Mouse (Mus musculus): Measurements from ENCODE around the gene Adamtsl4.
"Not testable (repeated sequence)": the region's sequence is repeated elsewhere in the genome, so short reads cannot be mapped to it uniquely, and the experiment has no call there.

Adamtsl4 gene

DNA sequence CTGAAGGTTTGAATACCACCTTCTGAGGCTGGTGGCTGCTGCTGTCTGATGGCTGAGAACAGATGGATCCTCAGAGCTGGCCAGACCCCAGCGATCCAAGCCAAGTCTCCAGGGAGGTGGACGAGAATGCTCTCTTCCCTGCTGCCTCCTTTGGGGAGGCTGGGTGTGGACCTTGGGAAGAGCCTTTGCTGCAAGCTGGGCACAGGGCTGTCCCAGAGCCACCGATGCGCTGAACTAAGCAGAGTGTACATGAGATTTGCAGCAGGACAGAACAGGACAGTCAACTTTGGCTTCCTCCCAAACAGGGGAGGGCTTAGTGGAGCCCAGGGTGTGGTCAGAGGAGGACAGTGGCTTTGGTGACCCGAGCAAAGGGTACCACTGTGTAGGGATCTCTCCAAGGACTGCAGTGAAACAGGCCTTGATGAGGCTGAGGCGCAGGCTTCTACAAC is 12.5 kb upstream of the Adamtsl4 start:
- no peak for DNase-seq (ENCODE audit: low spot score)

DNA sequence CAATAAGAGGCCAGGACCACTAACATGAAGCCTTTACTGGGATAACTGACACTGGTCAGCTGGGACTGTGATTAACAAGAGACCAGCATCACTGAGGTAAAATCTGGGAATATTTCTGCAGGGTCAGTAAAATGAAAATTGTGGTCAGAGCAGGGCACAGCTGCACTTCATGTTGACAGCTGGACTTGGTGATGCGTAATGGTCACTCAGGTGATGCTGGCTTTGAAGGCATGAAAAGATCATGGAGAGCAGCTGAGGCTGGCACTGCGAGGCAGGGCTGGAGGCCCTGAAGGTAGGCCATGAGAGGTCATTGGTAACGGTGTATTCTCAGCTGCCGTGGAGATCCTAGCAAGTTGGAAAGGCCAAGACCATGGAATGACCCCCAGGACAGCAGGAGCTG is 10.6 kb upstream of the Adamtsl4 start:
- no peak for DNase-seq (ENCODE audit: low spot score)

DNA sequence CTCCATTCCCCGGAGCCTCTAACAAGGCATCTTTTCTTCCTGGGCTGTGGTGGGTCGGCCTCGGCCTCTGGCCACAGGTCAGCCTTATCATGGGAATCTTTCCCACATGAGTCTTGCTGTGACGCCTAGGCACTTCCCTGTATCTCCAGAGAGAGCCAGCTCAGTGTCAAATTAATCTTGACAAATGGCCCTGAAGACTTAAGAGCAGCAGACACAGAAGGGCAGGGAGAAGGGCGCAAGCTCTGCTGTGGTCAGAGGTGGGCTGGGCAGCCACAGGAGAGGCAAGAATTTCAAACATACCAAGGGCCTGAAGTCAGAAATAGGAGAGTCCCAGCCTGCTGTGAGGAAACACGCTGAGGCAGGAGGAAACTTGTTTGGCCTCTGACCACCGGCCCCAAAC is 8.6 kb upstream of the Adamtsl4 start:
- peak; percentile 78 for DNase-seq (ENCODE audit: low spot score)

DNA sequence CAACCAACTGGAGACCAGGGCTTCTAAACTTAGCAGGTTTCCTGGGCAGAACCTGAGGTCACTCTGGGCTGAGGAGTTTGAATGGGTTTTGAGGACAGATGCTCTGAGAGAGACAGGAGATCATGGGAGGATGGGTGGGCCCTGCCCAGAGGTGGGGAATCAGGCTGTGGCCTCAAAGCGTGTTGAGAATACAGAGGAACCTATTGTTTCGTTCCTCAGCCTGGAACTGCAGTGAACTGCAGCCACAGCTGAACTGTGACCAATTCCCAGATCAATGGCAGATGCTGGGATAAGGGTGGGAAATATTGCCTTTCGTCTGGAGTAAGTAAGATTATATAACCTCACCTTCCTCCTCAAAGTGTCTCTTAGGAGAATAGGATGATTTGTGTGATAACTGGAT is 8.1 kb upstream of the Adamtsl4 start:
- DNase-seq (ENCODE audit: low spot score), result peak; percentile 60

DNA sequence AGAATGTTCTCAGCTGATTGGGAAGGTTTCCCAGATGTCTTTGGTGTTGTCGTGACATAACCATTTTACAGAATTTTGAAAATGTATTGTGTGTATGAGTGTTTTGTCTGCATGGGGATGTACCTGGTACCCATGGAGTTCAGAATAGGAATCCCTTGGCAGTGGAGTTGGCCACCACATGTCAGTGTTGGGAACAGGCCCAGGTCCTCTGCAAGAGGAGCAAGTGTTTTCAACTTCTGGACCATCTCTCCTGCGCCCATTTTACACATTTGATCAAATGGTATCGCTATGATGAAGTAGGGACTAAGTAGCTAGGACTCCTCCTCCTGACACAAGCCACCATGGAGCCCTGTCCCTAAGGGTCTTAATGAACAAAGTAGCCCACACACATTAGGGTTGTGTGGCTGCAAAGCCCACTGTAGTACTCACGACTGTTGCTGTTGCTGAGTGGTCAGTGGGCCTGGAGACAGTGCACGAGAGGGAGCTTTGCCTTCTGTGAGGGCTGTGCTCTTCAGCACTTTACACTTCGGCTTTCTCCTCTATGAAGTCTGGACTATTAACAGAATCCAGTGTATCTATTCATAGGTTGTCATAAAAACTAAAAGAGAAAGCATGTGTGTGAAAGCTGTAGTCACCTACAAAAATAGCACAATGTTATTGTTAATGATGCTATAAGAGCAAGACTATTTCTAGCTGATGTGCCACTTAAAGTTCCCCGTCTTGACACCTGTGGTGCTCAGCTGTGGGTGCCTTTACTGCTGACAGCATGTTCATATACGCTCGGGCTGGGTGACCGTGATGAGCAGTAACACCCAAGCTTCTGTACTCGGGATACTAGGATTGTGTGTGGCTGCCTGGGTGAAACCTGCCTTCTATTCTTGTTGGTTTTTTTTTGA is 7.3 kb upstream of the Adamtsl4 start:
- no peak for DNase-seq (ENCODE audit: low spot score)

DNA sequence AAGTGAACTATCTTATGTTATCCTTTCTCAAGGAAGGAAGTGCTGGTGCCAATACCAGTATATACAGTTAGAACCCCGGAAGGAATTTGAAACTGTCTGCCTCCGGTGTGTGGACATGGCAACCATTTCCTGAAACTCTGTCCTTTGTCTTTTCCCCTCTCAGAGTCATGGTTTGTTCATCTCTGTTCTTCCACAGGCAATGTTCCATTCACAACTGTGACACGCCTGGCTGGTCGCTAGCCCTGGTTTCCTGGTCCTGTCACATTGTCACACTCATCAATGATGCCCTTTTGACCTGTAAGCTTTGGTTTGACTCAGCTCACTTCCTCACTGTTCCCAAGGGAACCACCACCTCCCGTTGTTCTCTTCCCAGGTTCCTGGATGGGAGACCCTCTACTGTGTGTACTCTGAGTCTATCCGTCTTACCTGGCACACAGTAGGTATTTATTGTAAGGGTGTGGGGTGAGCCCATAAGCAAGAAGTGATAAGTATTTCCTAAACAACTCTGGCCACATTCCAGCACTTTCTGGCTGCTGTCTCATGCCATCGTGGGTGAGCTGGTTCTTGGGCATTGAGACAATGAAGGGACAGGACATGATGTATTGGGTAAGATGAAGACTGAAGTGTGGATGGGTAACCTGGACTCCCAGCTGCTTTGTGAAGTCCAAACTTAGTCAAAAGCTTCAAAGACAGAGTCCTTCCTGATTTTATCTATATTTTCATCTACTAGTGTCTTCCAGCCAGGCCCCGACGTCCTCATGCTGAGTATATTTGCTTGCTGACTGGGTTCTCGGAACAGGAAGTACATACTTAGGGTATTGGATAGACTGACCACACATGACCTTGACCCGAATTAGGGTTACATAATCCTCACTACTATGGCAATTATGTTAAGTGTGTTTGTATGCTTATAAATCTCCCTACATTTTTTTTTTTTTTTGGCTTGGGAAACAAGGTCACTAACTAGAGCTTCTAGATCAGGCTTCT is 6.4 kb upstream of the Adamtsl4 start:
- peak; percentile 75 for DNase-seq (ENCODE audit: low spot score)

DNA sequence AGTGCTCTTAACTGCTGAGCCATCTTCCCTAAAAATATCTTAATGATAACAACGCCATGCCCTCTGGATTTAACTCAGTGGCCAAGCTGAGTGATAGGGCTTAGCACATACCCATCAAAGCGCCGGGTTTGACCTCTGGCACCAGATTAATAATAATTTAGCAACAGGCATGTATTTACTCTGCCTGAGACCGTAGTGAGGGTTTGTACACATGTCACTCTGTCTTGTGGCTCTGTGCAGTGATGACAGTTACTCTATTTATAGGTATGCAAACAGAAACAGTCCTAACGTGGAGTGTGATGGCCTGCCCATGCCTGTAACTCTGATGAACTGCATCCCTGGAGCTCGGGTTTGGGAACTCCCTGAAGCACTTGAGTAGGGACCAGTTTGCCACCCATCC is 5.0 kb upstream of the Adamtsl4 start:
- DNase-seq (ENCODE audit: low spot score), result no peak

DNA sequence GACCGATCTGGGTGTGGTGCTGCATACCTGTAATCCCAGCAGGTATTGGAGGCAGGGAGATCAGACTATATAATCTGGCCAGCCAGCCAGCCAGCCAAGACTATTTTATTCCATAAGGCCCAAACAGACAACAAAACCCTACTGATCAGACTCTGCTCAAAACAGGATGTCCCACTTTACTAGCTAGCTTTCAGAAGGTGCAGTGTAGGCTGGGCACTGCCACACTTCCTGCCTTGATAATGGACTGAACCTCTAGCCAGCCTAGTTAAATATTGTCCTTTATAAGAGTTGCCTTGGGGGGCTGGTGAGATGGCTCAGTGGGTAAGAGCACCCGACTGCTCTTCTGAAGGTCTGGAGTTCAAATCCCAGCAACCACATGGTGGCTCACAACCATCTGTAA is 2.8 kb upstream of the Adamtsl4 start:
- not testable (repeated sequence) for DNase-seq (ENCODE audit: low spot score)

DNA sequence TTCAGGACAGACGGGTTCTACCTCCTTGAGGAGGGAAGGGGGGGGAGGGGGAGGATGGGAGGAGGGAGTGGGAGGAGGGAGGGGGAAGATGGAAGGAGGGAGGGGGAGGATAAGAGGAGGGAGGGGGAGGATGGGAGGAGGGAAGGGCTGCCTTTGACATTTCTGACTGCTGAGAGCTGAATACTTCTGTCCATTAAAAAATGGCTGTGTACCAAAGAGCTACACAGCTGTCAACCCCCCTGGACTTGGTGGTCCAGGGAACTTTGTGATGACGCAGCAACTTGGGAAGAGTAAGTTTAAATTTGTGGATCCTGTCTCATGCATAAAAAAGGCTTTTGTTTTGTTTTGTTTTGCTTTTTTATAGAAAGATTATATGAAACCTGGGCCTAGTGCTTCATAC is 2.2 kb upstream of the Adamtsl4 start:
- no peak for DNase-seq (ENCODE audit: low spot score)

DNA sequence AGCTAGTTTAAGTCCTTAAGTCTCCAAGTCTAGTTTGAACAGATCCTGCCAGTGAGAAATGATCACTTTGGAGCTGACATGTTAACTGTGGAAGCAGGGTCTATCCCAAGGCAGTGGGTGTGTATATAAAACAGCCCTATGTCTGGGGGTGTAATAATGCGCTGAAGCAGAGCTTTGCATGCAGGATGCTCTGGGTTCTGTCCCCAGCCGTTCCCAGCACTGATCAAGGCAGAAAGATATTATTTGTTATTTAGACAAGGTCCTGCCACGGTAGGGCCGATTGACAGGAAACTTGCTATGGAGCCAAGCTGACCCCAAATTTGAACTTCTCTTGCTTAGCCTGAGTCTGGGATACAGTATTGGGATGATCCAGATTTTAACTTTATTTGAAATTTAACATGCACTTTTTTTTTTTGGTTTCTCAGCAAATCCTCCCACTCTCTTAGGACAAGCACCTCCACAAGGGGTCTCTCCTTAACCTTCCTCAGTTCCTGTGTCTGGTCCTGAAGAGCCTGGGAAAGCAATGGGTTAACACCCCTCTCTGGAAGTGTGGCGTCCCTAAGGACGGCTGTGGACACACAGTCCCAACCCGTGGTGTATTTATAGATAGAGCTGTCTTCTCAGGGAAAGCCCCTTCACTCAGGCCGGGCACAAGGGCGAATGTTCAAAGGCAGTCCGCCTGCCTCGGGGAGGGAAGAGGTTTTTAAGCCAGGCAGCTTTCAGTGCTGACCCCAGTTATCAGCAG is 1.6 kb upstream of the Adamtsl4 start:
- DNase-seq (ENCODE audit: low spot score), result peak; percentile 52

DNA sequence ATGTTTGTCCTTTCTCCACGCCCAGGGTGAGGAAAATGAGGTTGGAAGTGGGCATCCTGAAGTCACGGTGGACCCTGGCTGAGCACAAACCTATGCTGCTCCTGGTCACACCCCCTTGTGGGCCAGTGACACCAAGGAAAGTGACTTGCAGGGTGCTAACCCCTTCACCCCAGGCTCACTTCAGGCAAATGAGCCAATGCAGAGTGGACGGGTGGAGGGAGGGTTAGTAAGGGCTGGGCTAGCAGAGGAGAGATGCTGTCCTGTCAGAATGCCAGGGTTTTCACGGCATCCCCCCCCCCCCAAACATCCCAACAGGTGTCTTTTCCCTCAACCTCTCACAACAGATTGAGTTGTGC is 571 bp downstream of the Adamtsl4 start:
- DNase-seq (ENCODE audit: low spot score), result no peak

DNA sequence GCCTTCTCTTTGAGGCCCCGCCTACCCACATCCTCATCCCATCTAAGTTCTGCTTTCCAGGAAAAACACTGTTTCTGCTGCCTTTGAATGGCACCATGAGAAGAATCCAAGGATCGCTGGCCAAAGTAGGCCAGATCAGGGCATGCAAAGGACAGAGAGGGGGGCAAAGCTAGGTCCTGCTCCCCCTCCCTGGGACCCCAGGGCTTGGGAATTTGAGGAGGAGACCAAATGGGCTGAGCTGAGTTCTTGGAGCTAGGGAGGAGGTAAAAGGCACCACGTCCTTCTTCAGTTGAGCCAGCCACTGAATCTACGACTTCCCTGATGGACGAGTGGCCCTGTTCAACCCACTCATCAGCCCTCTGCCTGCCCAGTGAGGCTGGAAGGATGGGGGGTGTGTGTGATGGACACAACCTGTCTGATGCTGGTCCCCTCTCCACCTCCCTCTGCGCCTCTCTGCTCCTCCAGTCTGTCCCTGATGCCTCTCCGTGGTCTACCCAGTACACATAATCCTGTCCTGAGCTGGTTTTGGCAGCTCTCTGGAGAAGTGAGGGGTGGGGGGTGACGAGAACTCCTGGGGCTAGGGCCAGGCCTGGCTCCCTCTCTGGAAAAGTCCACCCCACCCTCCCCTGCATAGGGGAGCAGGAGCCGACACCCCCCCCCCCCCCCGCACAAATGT is 1.1 kb downstream of the Adamtsl4 start:
- no peak for DNase-seq (ENCODE audit: low spot score)

DNA sequence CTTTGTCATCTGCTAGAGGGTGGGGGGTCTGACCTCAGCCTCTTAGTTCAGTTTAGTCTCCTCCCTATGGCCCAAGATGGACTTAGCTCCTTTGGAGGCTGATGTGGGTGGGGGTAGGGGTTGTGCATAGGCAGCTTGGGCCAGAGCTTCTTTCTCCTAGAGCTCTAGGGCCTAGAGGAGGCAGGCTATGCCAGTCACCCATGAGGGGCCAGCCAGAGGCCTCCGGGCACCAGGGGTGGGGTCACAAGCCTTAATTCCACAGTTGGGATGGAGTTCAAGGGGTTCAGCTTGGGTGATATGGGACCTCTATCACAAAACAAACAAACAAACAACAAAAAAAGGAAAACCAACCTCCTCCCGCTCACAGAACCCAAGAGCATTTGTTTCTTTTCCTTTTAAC is 2.0 kb downstream of the Adamtsl4 start:
- DNase-seq (ENCODE audit: low spot score), result no peak

DNA sequence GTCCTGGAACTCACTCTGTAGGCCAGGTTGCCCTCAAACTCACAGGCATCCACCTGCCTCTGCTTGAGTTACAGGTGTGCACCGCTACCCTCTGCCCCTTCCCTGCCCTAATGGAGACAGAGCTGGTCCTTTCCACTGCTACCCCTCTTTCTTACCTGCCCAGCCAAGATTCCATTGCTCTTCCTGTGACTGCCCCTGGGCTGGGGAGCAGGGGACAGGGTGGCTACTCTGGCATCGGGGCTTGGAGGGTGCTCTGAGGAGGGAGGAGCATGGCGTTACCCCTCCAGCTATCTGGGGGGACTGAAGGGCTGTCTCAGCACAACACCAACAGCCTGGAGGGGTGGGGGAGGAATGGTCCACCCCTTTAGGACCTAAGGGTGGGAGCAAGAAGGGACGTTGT is 2.4 kb downstream of the Adamtsl4 start:
- DNase-seq (ENCODE audit: low spot score), result no peak

DNA sequence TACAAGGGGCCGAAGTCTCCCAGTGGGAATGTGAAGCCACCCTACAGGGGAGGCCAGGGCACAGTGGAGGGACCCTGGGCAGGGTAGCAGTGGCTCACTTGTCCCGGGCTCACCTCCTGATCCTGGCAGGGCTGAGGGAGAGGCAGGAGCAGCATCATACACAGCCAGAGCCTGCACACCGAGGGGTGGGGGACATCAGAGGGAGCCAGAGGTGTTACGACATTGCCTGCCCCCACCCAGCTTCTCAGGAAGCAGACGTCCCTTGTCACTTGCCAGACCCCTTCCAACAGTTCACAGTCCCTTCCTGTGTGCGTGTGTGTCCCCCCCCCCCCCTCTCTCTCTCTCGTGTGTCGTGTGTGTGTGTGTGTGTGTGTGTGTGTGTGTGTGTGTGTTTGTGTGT is 2.9 kb downstream of the Adamtsl4 start:
- DNase-seq (ENCODE audit: low spot score), result no peak

DNA sequence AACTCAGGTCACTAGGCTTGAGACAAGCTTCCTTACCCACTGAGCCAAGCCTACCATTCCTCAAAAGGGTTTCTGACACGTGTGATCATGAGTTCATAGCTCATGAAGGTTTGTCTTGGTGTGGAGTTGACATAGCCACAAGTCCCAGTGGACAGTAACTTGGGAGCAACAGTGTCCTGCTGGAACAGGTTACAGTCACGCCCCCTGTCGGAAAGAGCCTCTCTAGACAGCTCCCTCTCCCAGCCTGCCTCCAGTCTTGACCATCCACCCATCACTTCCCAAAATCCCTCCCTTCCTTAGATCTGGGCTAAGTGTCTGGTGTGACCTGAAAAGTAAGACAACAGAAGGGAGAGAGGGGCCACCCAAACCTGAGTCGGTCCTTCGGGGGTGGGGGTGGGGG is 4.8 kb downstream of the Adamtsl4 start:
- no peak for DNase-seq (ENCODE audit: low spot score)

DNA sequence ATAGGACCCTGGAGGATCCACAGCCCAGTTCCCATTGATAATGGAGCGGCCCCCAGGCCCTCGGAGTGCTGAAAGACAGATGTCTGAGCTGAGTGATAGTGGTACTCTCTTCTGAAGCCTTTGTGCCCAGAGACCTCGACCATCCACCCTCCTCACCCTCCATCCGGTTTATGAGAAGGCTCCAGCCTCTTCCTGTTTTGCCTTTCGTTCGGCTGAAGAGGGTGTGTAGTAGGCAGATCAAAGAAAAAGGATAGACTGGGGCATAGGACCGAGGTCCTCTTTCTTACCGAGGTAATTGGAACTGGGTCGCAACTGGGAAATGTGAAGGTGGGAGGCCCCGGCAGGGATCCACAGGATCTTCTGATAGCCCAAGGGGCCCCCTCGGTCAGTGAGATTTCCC is 6.4 kb downstream of the Adamtsl4 start:
- no peak for DNase-seq (ENCODE audit: low spot score)

DNA sequence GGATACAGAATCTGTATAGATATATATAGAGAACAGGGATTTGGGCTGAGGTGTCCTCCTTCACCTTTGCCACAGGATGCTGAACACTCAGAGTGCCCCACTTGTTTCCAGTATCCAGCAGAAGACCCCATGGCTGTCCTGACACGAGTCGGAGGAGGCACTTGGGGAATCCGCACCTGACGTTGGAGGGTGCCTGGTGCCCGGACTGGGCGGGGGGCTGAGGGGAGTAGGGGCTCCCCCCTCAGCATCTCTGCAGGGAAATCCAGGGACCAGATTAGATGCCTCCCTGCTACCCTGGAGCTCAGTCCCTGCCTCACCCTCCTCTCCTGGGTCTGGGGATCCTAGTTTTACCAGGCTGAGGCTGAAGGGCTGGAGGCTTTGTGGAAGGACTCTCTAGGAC is 7.0 kb downstream of the Adamtsl4 start:
- DNase-seq (ENCODE audit: low spot score), result no peak

DNA sequence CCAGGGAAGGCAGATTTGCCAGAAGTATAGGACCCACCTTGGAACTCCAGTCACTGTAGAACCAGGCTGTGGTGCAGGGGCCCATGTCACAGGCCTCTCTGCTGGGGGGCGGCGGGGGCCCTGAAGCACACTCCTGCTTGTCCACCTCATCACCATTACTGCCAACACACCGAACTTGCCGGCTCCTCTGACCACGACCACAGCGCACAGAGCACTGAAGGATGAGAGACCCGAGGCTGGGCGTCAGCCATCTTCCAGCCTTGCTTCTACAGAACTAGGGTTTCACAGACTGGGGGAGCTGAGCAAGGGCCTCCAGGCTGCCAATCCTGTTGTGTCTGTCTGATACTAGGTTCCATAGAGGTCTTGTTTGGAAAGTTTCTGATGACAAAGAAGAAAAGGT is 8.2 kb downstream of the Adamtsl4 start:
- no peak for DNase-seq (ENCODE audit: low spot score)

DNA sequence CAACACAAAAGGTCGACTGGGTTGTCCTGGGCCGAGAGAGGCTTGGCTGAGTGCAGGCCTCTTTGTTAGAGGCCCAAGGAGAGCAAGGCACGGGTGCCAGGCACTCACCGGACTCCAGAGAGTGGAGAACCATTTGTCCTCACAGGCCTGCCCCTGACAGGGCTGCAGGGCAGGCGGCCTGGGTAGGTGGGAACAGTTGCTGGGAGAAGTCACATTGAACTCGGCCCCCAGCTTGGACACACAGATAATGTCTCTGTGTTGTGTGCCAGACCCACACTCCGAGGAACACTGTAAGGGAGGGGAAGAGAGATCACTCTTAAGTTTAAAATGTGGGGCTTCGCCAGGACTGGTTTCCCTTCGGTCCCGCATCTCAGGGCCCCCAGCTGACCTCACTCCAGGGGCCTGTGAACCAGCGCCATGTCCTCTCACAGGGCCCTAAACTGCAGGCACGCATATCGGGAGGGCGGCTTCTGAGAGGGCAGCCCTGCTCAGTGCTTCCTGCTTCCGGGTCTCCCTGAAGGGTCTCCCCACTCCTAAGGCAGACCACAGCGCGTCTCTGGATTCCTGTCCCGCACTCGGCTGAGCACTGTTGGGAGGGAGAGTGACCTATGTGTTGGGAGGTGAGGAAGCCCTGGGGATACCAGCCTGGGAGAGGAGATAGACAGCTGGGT is 10.2 kb downstream of the Adamtsl4 start:
- DNase-seq (ENCODE audit: low spot score), result no peak

DNA sequence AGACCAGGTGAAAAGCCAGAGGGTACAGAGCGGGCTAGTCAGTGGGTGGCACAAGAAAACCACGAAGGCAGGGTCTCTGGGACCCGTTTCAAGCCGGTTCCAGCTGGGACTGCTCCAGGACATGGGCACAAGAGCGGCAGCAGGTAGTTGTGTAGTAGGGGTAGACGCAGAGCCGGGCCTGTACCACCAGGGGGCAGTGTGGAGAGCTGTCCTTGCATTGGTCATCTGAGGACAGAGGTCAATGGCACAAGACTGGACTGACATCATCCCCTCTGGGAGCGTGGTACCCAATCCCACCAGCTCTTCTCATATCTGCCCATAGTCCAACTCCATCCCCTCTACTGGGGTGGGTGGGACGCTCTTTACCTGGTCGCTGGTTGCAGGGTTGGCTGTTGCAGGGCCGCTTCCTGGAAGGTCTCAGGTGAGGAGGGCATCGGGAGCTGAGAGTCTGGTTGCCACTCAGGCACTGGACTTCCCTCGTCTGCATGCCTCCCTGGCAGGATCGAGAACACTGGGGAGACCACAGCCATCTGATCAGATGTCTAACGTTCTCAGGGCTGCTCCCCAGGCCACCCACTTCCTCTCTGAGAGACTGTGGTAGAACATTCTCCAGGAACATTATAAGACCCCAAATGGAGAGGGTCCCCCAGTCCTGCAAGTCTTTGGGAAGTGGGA is 10.8 kb downstream of the Adamtsl4 start:
- DNase-seq (ENCODE audit: low spot score), result peak; percentile 86

Measured in embryo, embryonic 10 days (tissue).